8 mouse cellular contexts compared by ENCODE assay signal in genomic region chr5:147825375-147825969, GRCm38 (mm10). TPM values are rescaled to one million over a fixed set of nuclear protein-coding genes. Genes with fewer than 3 reads are reported as not detected.
DNase-seq lines count a peak whose midpoint lies in the region; ATAC-seq and TF ChIP-seq lines count a peak whose summit lies in the region.
"Had no signal": no experiment of that assay in that cellular context is flagged by ENCODE, and none has a peak within 500 bp of the region (broad histone marks: within the 10 kb centered on the region; RNA-seq: fewer than 3 reads in every experiment).

No protein-coding gene starts in this region.

- no peaks in the 10 kb centered on the region for H3K36me3 ChIP-seq in E14TG2a.4 (ENCODE audit: insufficient read depth, low read length)
- no peaks in the 10 kb centered on the region for H3K36me3 ChIP-seq in hindbrain, embryonic 15.5 days
- no peaks in the 10 kb centered on the region for H3K36me3 ChIP-seq in liver, postnatal 0 days (replicated peaks; ENCODE audit: insufficient read depth, low read length)
- H3K36me3 ChIP-seq: limb, embryonic 12.5 days had no signal

- H3K27me3 ChIP-seq in E14TG2a.4 (ENCODE audit: insufficient read depth, low read length), result peaks cover 22% of the 10 kb centered on the region
- H3K27me3 ChIP-seq in hindbrain, embryonic 15.5 days, result no peaks in the 10 kb centered on the region
- H3K27me3 ChIP-seq in liver, postnatal 0 days (ENCODE audit: insufficient read depth, low read length), result no peaks in the 10 kb centered on the region
- H3K27me3 ChIP-seq: limb, embryonic 12.5 days had no signal

- peaks cover 62% of the 10 kb centered on the region for H3K4me1 ChIP-seq in E14TG2a.4 (replicated peaks; ENCODE audit: low read depth, low read length)
- H3K4me1 ChIP-seq in hindbrain, embryonic 15.5 days (replicated peaks), result peaks cover 5% of the 10 kb centered on the region; the same call in 1 of the 2 replicates
- peaks cover 2% of the 10 kb centered on the region for H3K4me1 ChIP-seq in liver, postnatal 0 days (ENCODE audit: insufficient read depth)
- H3K4me1 ChIP-seq: limb, embryonic 12.5 days had no signal

- TF ChIP-seq CTCF in E14TG2a.4 (conservative IDR thresholded peaks at IDR 0.05; ENCODE audit: low read length), result no peak
- TF ChIP-seq CTCF in liver, postnatal 0 days (IDR thresholded peaks at IDR 0.05; ENCODE audit: low read depth), result no peak

- intact Hi-C loops in gastrocnemius, postnatal 36 days (cut with DNase I), result no loop called here

- H3K27ac ChIP-seq in hindbrain, embryonic 15.5 days (replicated peaks), result no peak overlapping the region
- H3K27ac ChIP-seq in liver, postnatal 0 days (ENCODE audit: low read depth), result no peak overlapping the region
- H3K27ac ChIP-seq: limb, embryonic 12.5 days had no signal

- H3K4me2 ChIP-seq in hindbrain, embryonic 15.5 days, result peak overlapping the region; percentile 25
- H3K4me2 ChIP-seq in liver, postnatal 0 days (ENCODE audit: low read depth, low read length), result 0 out of 2 replicates have a peak overlapping the region, but pooled peaks have one; percentile 18
- H3K4me2 ChIP-seq: limb, embryonic 12.5 days had no signal

- peak; percentile 34 for DNase-seq in ZHBTc4 (ENCODE audit: low read depth, low spot score)
- DNase-seq in liver, postnatal 0 days, result no peak
- no peak for DNase-seq in gastrocnemius, postnatal 36 days
- no peak for DNase-seq in layer of hippocampus, postnatal 25 days (ENCODE audit: extremely low spot score in 1 of 2, low spot score in 1 of 2)
- no peak for DNase-seq in frontal cortex, postnatal 25 days (ENCODE audit: low spot score in 2 of 2)

- TF ChIP-seq EP300 in liver, postnatal 0 days (IDR thresholded peaks at IDR 0.05; ENCODE audit: low read depth), result no peak

- no peak overlapping the region for H3K9ac ChIP-seq in hindbrain, embryonic 15.5 days
- no peak overlapping the region for H3K9ac ChIP-seq in liver, postnatal 0 days (replicated peaks)
- H3K9ac ChIP-seq: limb, embryonic 12.5 days had no signal

- 0 out of 2 replicates have a peak, but pooled peaks cover 2% of the 10 kb centered on the region for H3K9me3 ChIP-seq in E14TG2a.4 (ENCODE audit: low read length)
- H3K9me3 ChIP-seq in hindbrain, embryonic 15.5 days, result no peaks in the 10 kb centered on the region
- H3K9me3 ChIP-seq in liver, postnatal 0 days (ENCODE audit: low read length), result no peaks in the 10 kb centered on the region

- peak overlapping the region; percentile 61 for H3K4me3 ChIP-seq in E14TG2a.4 (replicated peaks; ENCODE audit: low read length)
- H3K4me3 ChIP-seq in hindbrain, embryonic 15.5 days, result no peak overlapping the region
- H3K4me3 ChIP-seq in liver, postnatal 0 days (ENCODE audit: low read depth, low read length), result no peak overlapping the region
- H3K4me3 ChIP-seq: limb, embryonic 12.5 days had no signal

- WGBS in hindbrain, embryonic 15.5 days, result 52% methylated on average over 22 of the region's 22 CpGs
- 16% methylated on average over 22 of the region's 22 CpGs for WGBS in liver, postnatal 0 days (ENCODE audit: insufficient replicate concordance)

- no peak for ATAC-seq in hindbrain, embryonic 15.5 days (ENCODE audit: low FRiP score, low read depth)
- ATAC-seq in liver, postnatal 0 days, result peak; percentile 43; the same call in 1 of the 2 replicates

RNA-seq across cellular contexts. Expression of gene Pomp, which starts 34.8 kb away (rescaled TPM):
- 461 and 478 TPM in 2 replicates for polyA plus RNA-seq in hindbrain, embryonic 15.5 days (2015; fragmentation: Nextera tagmentation; extraction: Ambion mirVana)
- 210 and 215 TPM in 2 replicates for polyA plus RNA-seq in liver, postnatal 0 days (2015; fragmentation: Nextera tagmentation; extraction: Ambion mirVana)
- 100 to 1,000 TPM; 130 to 131 TPM for total RNA-seq in gastrocnemius, postnatal 36 days (2021)
- 100 to 1,000 TPM; 133 to 160 TPM for total RNA-seq in layer of hippocampus, postnatal 25 days (2021)
